Mouse (Mus musculus): ENCODE data around the gene Trmt13. TPM values are rescaled to one million over a fixed set of nuclear protein-coding genes. Genes with fewer than 3 reads are reported as not detected.

The Trmt13 gene
- polyA plus RNA-seq, 1 experiment from 2014 or later, result 13.0 TPM

DNA sequence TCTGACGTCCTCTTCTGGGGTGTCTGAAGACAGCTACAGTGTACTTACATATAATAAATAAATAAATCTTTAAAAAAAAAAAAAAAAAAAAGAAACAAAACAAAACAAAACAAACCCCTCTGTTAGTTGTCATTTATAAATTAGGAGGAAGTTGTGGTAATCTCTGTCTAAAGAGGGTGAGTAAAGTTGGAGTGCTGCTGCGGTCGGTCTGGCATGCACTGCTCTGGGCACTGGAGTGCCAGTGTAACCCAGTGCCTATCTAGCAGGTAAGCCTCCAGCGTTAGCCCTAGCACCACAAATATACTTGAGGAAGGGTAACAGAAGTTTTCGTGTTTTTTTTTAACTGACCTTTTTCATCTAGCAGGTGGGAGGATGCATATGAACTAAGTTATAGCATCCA lies 13.4 kb downstream of the Trmt13 start:
- 88% methylated on average over 5 of the region's 5 CpGs for WGBS
- H3K4me1 ChIP-seq (replicated peaks; ENCODE audit: control insufficient read depth, insufficient read depth), result no peaks in the 10 kb centered on the region
- no peaks in the 10 kb centered on the region for H3K36me3 ChIP-seq (ENCODE audit: control insufficient read depth, insufficient read depth, low read length)
- H3K27ac ChIP-seq (replicated peaks), result no peak overlapping the region
- H3K27me3 ChIP-seq (ENCODE audit: control insufficient read depth, insufficient read depth, low read length), result no peaks in the 10 kb centered on the region
- TF ChIP-seq CTCF (IDR thresholded peaks at IDR 0.05; ENCODE audit: low read depth) (no peak), EP300 (optimal IDR thresholded peaks at IDR 0.05) (no peak)
- H3K4me3 ChIP-seq (ENCODE audit: low read depth, low read length), result no peak overlapping the region
- H3K9ac ChIP-seq (ENCODE audit: low read length), result no peak overlapping the region
- DNase-seq (ENCODE audit: low spot score) (no peak), ATAC-seq (ENCODE audit: low FRiP score, low TSS enrichment) (no peak)
- no peak overlapping the region for H3K4me2 ChIP-seq (replicated peaks; ENCODE audit: low read depth)
- no peaks in the 10 kb centered on the region for H3K9me3 ChIP-seq (ENCODE audit: control insufficient read depth, low read length)

DNA sequence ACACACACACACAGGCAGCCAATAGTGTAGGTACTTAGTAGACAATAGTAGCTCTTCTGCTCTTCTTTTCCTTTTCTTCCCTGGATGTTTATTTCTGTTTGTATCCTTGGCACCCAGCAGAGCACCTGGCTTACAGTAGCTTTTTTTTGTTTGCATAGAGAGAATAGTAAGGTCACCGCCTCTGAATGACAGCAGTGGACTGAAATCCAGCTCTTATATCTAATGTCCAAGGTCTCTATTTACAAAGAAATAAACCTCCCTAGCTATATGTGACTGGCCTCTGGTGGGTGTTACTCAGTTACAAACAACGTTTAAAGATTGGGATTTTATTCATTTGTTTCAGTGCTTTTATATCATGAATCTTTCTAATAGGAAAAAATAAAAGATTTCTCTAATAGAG lies 14.7 kb downstream of the Trmt13 start:
- Histone ChIP-seq H3K36me3 (ENCODE audit: control insufficient read depth, insufficient read depth, low read length) (no peaks in the 10 kb centered on the region), H3K4me1 (replicated peaks; ENCODE audit: control insufficient read depth, insufficient read depth) (no peaks in the 10 kb centered on the region), H3K27me3 (ENCODE audit: control insufficient read depth, insufficient read depth, low read length) (no peaks in the 10 kb centered on the region), H3K9ac (ENCODE audit: low read length) (no peak overlapping the region), H3K9me3 (ENCODE audit: control insufficient read depth, low read length) (no peaks in the 10 kb centered on the region), H3K27ac (replicated peaks) (no peak overlapping the region), H3K4me3 (ENCODE audit: low read depth, low read length) (no peak overlapping the region), H3K4me2 (replicated peaks; ENCODE audit: low read depth) (no peak overlapping the region)
- DNase-seq (ENCODE audit: low spot score) (no peak), ATAC-seq (ENCODE audit: low FRiP score, low TSS enrichment) (peak; percentile 73)
- WGBS, result 64% methylated on average over 2 of the region's 2 CpGs
- no peak for TF ChIP-seq EP300 (optimal IDR thresholded peaks at IDR 0.05)
- TF ChIP-seq CTCF (IDR thresholded peaks at IDR 0.05; ENCODE audit: low read depth), result no peak

DNA sequence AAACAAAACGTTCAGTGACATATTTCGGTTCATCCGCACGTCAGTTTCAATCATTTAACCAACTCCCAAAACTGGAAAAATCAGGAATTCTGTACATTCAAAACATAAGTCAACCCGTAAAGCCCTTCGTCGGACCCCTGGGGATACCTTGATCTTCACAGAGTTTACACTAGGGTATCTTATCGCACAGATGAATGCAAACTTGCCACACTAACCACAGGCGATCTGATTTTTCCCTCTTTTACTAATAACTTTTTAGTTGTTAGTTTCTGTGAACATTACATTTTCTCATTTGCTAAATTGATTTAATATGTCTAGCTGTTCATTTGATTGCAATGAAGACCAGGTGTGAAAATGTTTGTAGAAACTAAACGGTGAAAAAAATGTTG lies 18.8 kb downstream of the Trmt13 start:
- DNase-seq (ENCODE audit: low spot score), result no peak
- H3K4me3 ChIP-seq (ENCODE audit: low read depth, low read length), result peak overlapping the region; percentile 88
- TF ChIP-seq EP300 (optimal IDR thresholded peaks at IDR 0.05), result no peak
- TF ChIP-seq CTCF (IDR thresholded peaks at IDR 0.05; ENCODE audit: low read depth), result no peak
- no peaks in the 10 kb centered on the region for H3K4me1 ChIP-seq (replicated peaks; ENCODE audit: control insufficient read depth, insufficient read depth)
- 4% methylated on average over 10 of the region's 10 CpGs for WGBS
- H3K27me3 ChIP-seq (ENCODE audit: control insufficient read depth, insufficient read depth, low read length), result no peaks in the 10 kb centered on the region
- no peak overlapping the region for H3K27ac ChIP-seq (replicated peaks)
- ATAC-seq (ENCODE audit: low FRiP score, low TSS enrichment), result no peak
- peak overlapping the region; percentile 70 for H3K9ac ChIP-seq (ENCODE audit: low read length)
- H3K4me2 ChIP-seq (replicated peaks; ENCODE audit: low read depth), result peak overlapping the region; percentile 86
- no peaks in the 10 kb centered on the region for H3K9me3 ChIP-seq (ENCODE audit: control insufficient read depth, low read length)
- peaks cover 2% of the 10 kb centered on the region for H3K36me3 ChIP-seq (ENCODE audit: control insufficient read depth, insufficient read depth, low read length)

DNA sequence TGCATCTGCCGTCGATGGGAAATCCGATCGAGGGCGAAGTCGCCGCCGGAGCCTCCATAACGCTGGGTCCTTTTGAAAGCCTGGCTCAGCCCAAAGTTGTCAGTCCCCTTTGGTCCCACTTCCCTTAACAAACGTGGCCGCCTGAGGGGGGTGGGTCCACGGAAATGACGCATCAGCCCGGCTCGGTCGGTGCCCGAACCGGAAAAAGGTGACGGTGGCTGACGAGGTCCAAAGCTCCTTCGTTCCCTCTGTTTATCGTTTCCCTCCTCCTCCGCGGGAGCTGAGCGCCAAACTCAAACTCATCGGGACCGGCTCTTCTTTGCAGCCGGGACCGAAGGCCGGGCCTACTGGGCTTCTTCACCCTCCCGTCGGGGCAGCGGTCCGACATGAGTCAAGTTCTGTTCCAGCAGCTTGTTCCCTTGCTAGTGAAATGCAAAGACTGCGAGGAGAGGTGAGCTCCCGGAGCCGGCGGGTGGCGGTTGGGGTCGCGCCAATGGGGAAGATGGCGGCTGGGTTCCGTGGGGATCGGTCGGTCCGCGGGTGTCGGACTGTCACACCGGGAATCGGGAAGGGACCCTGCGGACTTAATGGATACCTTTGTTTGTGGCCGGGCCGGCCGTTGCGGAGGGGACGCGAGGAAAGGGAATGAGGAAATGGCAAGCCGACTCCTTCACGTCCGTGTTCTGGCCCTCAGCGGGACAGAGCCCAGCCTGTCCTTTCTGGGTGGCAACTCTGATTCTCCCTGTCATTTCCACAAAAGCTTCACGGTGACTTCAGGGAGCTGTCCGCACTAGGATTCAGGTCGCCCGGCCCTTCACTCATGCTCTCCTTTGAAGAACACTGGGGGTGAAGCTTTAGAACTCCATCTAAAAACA lies 19.4 kb downstream of the Trmt13 start, which contains the start of gene Sass6:
TSS of gene Sass6 (plus strand) at position 255 of the 875 bp plus-strand sequence.
- ATAC-seq (ENCODE audit: low FRiP score, low TSS enrichment), result peak; percentile 97
- peak within 1 kb of the TSS; percentile 86 for H3K4me2 ChIP-seq (replicated peaks; ENCODE audit: low read depth)
- peak within 1 kb of the TSS; percentile 86 for H3K27ac ChIP-seq (replicated peaks)
- H3K4me1 ChIP-seq (replicated peaks; ENCODE audit: control insufficient read depth, insufficient read depth), result no peaks in the 10 kb centered on the region
- H3K27me3 ChIP-seq (ENCODE audit: control insufficient read depth, insufficient read depth, low read length), result no peaks in the 10 kb centered on the region
- TF ChIP-seq CTCF (IDR thresholded peaks at IDR 0.05; ENCODE audit: low read depth) (no peak), EP300 (optimal IDR thresholded peaks at IDR 0.05) (peak; percentile 86)
- no peaks in the 10 kb centered on the region for H3K9me3 ChIP-seq (ENCODE audit: control insufficient read depth, low read length)
- DNase-seq (ENCODE audit: low spot score), result peak; percentile 99
- H3K4me3 ChIP-seq (ENCODE audit: low read depth, low read length), result peak within 1 kb of the TSS; percentile 88
- under 1% methylated on average over 65 of the region's 65 CpGs for whole genome bisulfite sequencing
- peaks cover 6% of the 10 kb centered on the region for H3K36me3 ChIP-seq (ENCODE audit: control insufficient read depth, insufficient read depth, low read length)
- peak within 1 kb of the TSS; percentile 84 for H3K9ac ChIP-seq (ENCODE audit: low read length)

DNA sequence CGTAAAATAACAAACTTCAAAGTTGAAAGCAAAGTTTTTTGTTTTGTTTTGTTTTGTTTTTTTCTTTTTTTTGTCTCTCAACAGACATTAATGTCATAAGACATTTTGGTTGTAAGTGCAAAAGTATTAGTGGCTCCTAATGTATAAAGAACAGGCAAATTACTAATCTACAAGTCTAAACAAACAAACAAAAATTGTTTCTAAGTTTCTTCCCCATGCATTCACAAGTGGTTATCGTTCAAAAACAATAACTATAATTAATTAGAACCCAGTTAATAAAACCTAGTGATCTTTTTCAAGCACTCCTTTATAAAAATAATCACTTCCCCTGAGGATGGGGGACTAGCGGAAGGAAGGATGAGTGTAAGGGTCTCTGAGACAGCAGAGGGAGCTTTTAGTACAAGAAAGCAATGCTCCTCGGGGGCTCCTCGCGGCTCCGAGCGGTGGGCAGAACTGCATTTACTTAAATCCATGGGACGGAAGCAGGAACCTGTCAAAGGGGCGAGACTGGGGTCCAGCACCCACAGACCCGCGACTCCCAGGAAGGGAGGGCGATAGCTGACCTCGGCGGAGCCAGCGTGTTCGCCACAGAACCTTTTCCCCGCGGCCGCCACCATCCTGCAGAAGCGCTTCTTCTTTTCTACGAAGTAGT lies 20.2 kb downstream of the Trmt13 start:
- Histone ChIP-seq H3K27me3 (ENCODE audit: control insufficient read depth, insufficient read depth, low read length) (no peaks in the 10 kb centered on the region), H3K36me3 (ENCODE audit: control insufficient read depth, insufficient read depth, low read length) (peaks cover 6% of the 10 kb centered on the region), H3K9ac (ENCODE audit: low read length) (peak overlapping the region; percentile 84), H3K4me3 (ENCODE audit: low read depth, low read length) (peak overlapping the region; percentile 88), H3K9me3 (ENCODE audit: control insufficient read depth, low read length) (no peaks in the 10 kb centered on the region), H3K27ac (replicated peaks) (peak overlapping the region; percentile 86), H3K4me1 (replicated peaks; ENCODE audit: control insufficient read depth, insufficient read depth) (no peaks in the 10 kb centered on the region), H3K4me2 (replicated peaks; ENCODE audit: low read depth) (peak overlapping the region; percentile 60)
- peak; percentile 53 for TF ChIP-seq CTCF (IDR thresholded peaks at IDR 0.05; ENCODE audit: low read depth)
- TF ChIP-seq EP300 (optimal IDR thresholded peaks at IDR 0.05), result no peak
- 2% methylated on average over 22 of the region's 22 CpGs for WGBS
- DNase-seq (ENCODE audit: low spot score) (no peak), ATAC-seq (ENCODE audit: low FRiP score, low TSS enrichment) (peak; percentile 71; the same call in 1 of the 2 replicates)

DNA sequence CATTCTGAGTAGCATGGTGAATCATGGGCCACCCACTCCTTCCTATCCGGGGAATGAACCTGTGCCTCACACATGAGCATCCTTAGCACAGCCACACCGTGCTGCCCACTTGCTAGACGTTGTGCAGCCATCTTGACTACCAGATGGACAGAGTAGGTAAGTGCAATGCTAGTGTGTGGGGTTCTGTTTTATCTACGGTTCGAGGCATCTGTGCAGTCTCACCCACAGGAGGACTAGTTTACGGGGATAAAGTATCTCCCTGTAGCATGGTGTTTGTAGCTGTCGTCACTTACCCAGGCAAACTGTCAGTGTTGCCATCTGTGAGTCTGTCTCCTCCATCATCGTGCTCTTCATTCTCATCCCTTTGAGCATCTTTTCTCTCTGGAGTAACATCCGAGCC lies 32.2 kb downstream of the Trmt13 start:
- Histone ChIP-seq H3K4me1 (replicated peaks; ENCODE audit: control insufficient read depth, insufficient read depth) (no peaks in the 10 kb centered on the region), H3K4me2 (replicated peaks; ENCODE audit: low read depth) (no peak overlapping the region), H3K9ac (ENCODE audit: low read length) (no peak overlapping the region), H3K4me3 (ENCODE audit: low read depth, low read length) (no peak overlapping the region), H3K27ac (replicated peaks) (no peak overlapping the region), H3K9me3 (ENCODE audit: control insufficient read depth, low read length) (no peaks in the 10 kb centered on the region), H3K36me3 (ENCODE audit: control insufficient read depth, insufficient read depth, low read length) (peaks cover 18% of the 10 kb centered on the region), H3K27me3 (ENCODE audit: control insufficient read depth, insufficient read depth, low read length) (no peaks in the 10 kb centered on the region)
- TF ChIP-seq CTCF (IDR thresholded peaks at IDR 0.05; ENCODE audit: low read depth) (no peak), EP300 (optimal IDR thresholded peaks at IDR 0.05) (no peak)
- no peak for DNase-seq (ENCODE audit: low spot score)
- ATAC-seq (ENCODE audit: low FRiP score, low TSS enrichment), result no peak
- 96% methylated on average over 9 of the region's 9 CpGs for WGBS

Data from stomach, postnatal 0 days (tissue).